Mouse (Mus musculus): ENCODE measurements around the gene Fam214b. TPM values are rescaled to one million over a fixed set of nuclear protein-coding genes. Genes with fewer than 3 reads are reported as not detected.

Gene Fam214b
- polyA plus RNA-seq, 1 experiment from 2014 or later: 20.8 TPM

GRCm38 (mm10) chr4:43058753-43059654 is 13.0 kb upstream of the Fam214b start, which contains the start of gene Unc13b:
Gene Unc13b (plus strand): TSS chr4:43058953.
- Histone ChIP-seq H3K9ac (ENCODE audit: low read depth, low read length) (peak within 1 kb of the TSS; percentile 81), H3K4me1 (replicated peaks; ENCODE audit: control insufficient read depth, insufficient read depth, low read length) (no peaks in the 10 kb centered on the region), H3K36me3 (ENCODE audit: control insufficient read depth, insufficient read depth, low read length) (no peaks in the 10 kb centered on the region), H3K4me3 (ENCODE audit: low read depth, low read length) (peak within 1 kb of the TSS; percentile 76), H3K4me2 (replicated peaks; ENCODE audit: low read depth, low read length) (peak within 1 kb of the TSS; percentile 80), H3K27me3 (ENCODE audit: control insufficient read depth, insufficient read depth, low read length) (no peaks in the 10 kb centered on the region), H3K9me3 (ENCODE audit: control insufficient read depth, low read length) (no peaks in the 10 kb centered on the region), H3K27ac (ENCODE audit: low read depth, low read length) (peak within 1 kb of the TSS; percentile 68)
- under 1% methylated on average over 80 of the region's 90 CpGs for WGBS
- ATAC-seq (ENCODE audit: low FRiP score) (peak; percentile 97), DNase-seq (ENCODE audit: low spot score) (peak; percentile 93)

GRCm38 (mm10) chr4:43058392-43058752 is 12.4 kb upstream of the Fam214b start:
- H3K27me3 ChIP-seq (ENCODE audit: control insufficient read depth, insufficient read depth, low read length): no peaks in the 10 kb centered on the region
- no peak for DNase-seq (ENCODE audit: low spot score)
- no peaks in the 10 kb centered on the region for H3K4me1 ChIP-seq (replicated peaks; ENCODE audit: control insufficient read depth, insufficient read depth, low read length)
- H3K36me3 ChIP-seq (ENCODE audit: control insufficient read depth, insufficient read depth, low read length): no peaks in the 10 kb centered on the region
- peak; percentile 46; the same call in 1 of the 2 replicates for ATAC-seq (ENCODE audit: low FRiP score)
- no peaks in the 10 kb centered on the region for H3K9me3 ChIP-seq (ENCODE audit: control insufficient read depth, low read length)
- H3K9ac ChIP-seq (ENCODE audit: low read depth, low read length): no peak overlapping the region
- H3K4me3 ChIP-seq (ENCODE audit: low read depth, low read length): peak overlapping the region; percentile 76
- 23% methylated on average over 8 of the region's 8 CpGs for WGBS
- H3K27ac ChIP-seq (ENCODE audit: low read depth, low read length): no peak overlapping the region
- H3K4me2 ChIP-seq (replicated peaks; ENCODE audit: low read depth, low read length): peak overlapping the region; percentile 80

GRCm38 (mm10) chr4:43057654-43058053 is 11.6 kb upstream of the Fam214b start:
- Histone ChIP-seq H3K4me3 (ENCODE audit: low read depth, low read length) (no peak overlapping the region), H3K4me1 (replicated peaks; ENCODE audit: control insufficient read depth, insufficient read depth, low read length) (no peaks in the 10 kb centered on the region), H3K9ac (ENCODE audit: low read depth, low read length) (no peak overlapping the region), H3K27me3 (ENCODE audit: control insufficient read depth, insufficient read depth, low read length) (no peaks in the 10 kb centered on the region), H3K4me2 (replicated peaks; ENCODE audit: low read depth, low read length) (no peak overlapping the region), H3K9me3 (ENCODE audit: control insufficient read depth, low read length) (no peaks in the 10 kb centered on the region), H3K27ac (ENCODE audit: low read depth, low read length) (no peak overlapping the region), H3K36me3 (ENCODE audit: control insufficient read depth, insufficient read depth, low read length) (no peaks in the 10 kb centered on the region)
- 89% methylated on average over 5 of the region's 5 CpGs for WGBS
- no peak for DNase-seq (ENCODE audit: low spot score)
- ATAC-seq (ENCODE audit: low FRiP score): no peak

GRCm38 (mm10) chr4:43052627-43053026 is 6.6 kb upstream of the Fam214b start:
- no peaks in the 10 kb centered on the region for H3K27me3 ChIP-seq (ENCODE audit: control insufficient read depth, insufficient read depth, low read length)
- 10% methylated on average over 4 of the region's 4 CpGs for WGBS
- no peaks in the 10 kb centered on the region for H3K4me1 ChIP-seq (replicated peaks; ENCODE audit: control insufficient read depth, insufficient read depth, low read length)
- no peak overlapping the region for H3K27ac ChIP-seq (ENCODE audit: low read depth, low read length)
- no peak overlapping the region for H3K9ac ChIP-seq (ENCODE audit: low read depth, low read length)
- H3K4me2 ChIP-seq (replicated peaks; ENCODE audit: low read depth, low read length): no peak overlapping the region
- peak; percentile 62 for DNase-seq (ENCODE audit: low spot score)
- no peak overlapping the region for H3K4me3 ChIP-seq (ENCODE audit: low read depth, low read length)
- ATAC-seq (ENCODE audit: low FRiP score): no peak
- H3K36me3 ChIP-seq (ENCODE audit: control insufficient read depth, insufficient read depth, low read length): no peaks in the 10 kb centered on the region
- no peaks in the 10 kb centered on the region for H3K9me3 ChIP-seq (ENCODE audit: control insufficient read depth, low read length)

- H3K36me3 ChIP-seq (ENCODE audit: control insufficient read depth, insufficient read depth, low read length): no peaks in the 10 kb centered on the region
- ATAC-seq (ENCODE audit: low FRiP score) (no peak), DNase-seq (ENCODE audit: low spot score) (peak; percentile 83)
- 9% methylated on average over 5 of the region's 5 CpGs for WGBS
- no peaks in the 10 kb centered on the region for H3K9me3 ChIP-seq (ENCODE audit: control insufficient read depth, low read length)
- H3K27ac ChIP-seq (ENCODE audit: low read depth, low read length): no peak overlapping the region
- no peak overlapping the region for H3K9ac ChIP-seq (ENCODE audit: low read depth, low read length)
- H3K4me2 ChIP-seq (replicated peaks; ENCODE audit: low read depth, low read length): no peak overlapping the region
- no peaks in the 10 kb centered on the region for H3K27me3 ChIP-seq (ENCODE audit: control insufficient read depth, insufficient read depth, low read length)
- H3K4me3 ChIP-seq (ENCODE audit: low read depth, low read length): no peak overlapping the region
- H3K4me1 ChIP-seq (replicated peaks; ENCODE audit: control insufficient read depth, insufficient read depth, low read length): 0 out of 2 replicates have a peak, but pooled peaks cover 2% of the 10 kb centered on the region
Observed at GRCm38 (mm10) chr4:43047231-43047630, 1.2 kb upstream of the Fam214b start.

- Histone ChIP-seq H3K4me1 (replicated peaks; ENCODE audit: control insufficient read depth, insufficient read depth, low read length) (0 out of 2 replicates have a peak, but pooled peaks cover 2% of the 10 kb centered on the region), H3K4me2 (replicated peaks; ENCODE audit: low read depth, low read length) (no peak overlapping the region), H3K9ac (ENCODE audit: low read depth, low read length) (no peak overlapping the region), H3K27me3 (ENCODE audit: control insufficient read depth, insufficient read depth, low read length) (no peaks in the 10 kb centered on the region), H3K36me3 (ENCODE audit: control insufficient read depth, insufficient read depth, low read length) (no peaks in the 10 kb centered on the region), H3K4me3 (ENCODE audit: low read depth, low read length) (no peak overlapping the region), H3K27ac (ENCODE audit: low read depth, low read length) (no peak overlapping the region), H3K9me3 (ENCODE audit: control insufficient read depth, low read length) (no peaks in the 10 kb centered on the region)
- WGBS: 60% methylated on average over 5 of the region's 5 CpGs
- ATAC-seq (ENCODE audit: low FRiP score) (no peak), DNase-seq (ENCODE audit: low spot score) (no peak)
Observed at GRCm38 (mm10) chr4:43046607-43047006, 587 bp upstream of the Fam214b start.

GRCm38 (mm10) chr4:43045285-43045658 is 748 bp downstream of the Fam214b start:
- peak; percentile 17; the same call in 1 of the 2 replicates for ATAC-seq (ENCODE audit: low FRiP score)
- Histone ChIP-seq H3K9me3 (ENCODE audit: control insufficient read depth, low read length) (no peaks in the 10 kb centered on the region), H3K4me3 (ENCODE audit: low read depth, low read length) (peak overlapping the region; percentile 49), H3K27ac (ENCODE audit: low read depth, low read length) (peak overlapping the region; percentile 87), H3K4me2 (replicated peaks; ENCODE audit: low read depth, low read length) (peak overlapping the region; percentile 45), H3K36me3 (ENCODE audit: control insufficient read depth, insufficient read depth, low read length) (no peaks in the 10 kb centered on the region), H3K9ac (ENCODE audit: low read depth, low read length) (peak overlapping the region; percentile 49), H3K27me3 (ENCODE audit: control insufficient read depth, insufficient read depth, low read length) (no peaks in the 10 kb centered on the region), H3K4me1 (replicated peaks; ENCODE audit: control insufficient read depth, insufficient read depth, low read length) (0 out of 2 replicates have a peak, but pooled peaks cover 2% of the 10 kb centered on the region)
- 4% methylated on average over 13 of the region's 13 CpGs for WGBS
- no peak for DNase-seq (ENCODE audit: low spot score)

GRCm38 (mm10) chr4:43044673-43045072 is 1.3 kb downstream of the Fam214b start:
- Histone ChIP-seq H3K36me3 (ENCODE audit: control insufficient read depth, insufficient read depth, low read length) (no peaks in the 10 kb centered on the region), H3K9ac (ENCODE audit: low read depth, low read length) (peak overlapping the region; percentile 49), H3K27me3 (ENCODE audit: control insufficient read depth, insufficient read depth, low read length) (no peaks in the 10 kb centered on the region), H3K4me2 (replicated peaks; ENCODE audit: low read depth, low read length) (peak overlapping the region; percentile 45), H3K27ac (ENCODE audit: low read depth, low read length) (peak overlapping the region; percentile 87), H3K9me3 (ENCODE audit: control insufficient read depth, low read length) (no peaks in the 10 kb centered on the region), H3K4me3 (ENCODE audit: low read depth, low read length) (peak overlapping the region; percentile 49), H3K4me1 (replicated peaks; ENCODE audit: control insufficient read depth, insufficient read depth, low read length) (0 out of 2 replicates have a peak, but pooled peaks cover 2% of the 10 kb centered on the region)
- ATAC-seq (ENCODE audit: low FRiP score) (no peak), DNase-seq (ENCODE audit: low spot score) (peak; percentile 41)
- 12% methylated on average over 4 of the region's 4 CpGs for WGBS

Measured in hindbrain, embryonic 11.5 days (tissue).